Comparison of ENCODE assay signal across 8 mouse cellular contexts in genomic region chr1:161249442-161249841, GRCm38 (mm10). TPM values are rescaled to one million over a fixed set of nuclear protein-coding genes. Genes with fewer than 3 reads are reported as not detected.
DNase-seq lines count a peak whose midpoint lies in the region; ATAC-seq lines count a peak whose summit lies in the region.

No protein-coding gene starts in this region.

- no peaks in the 10 kb centered on the region for H3K9me3 ChIP-seq in heart, embryonic 11.5 days (replicated peaks; ENCODE audit: control insufficient read depth, low read length)
- no peaks in the 10 kb centered on the region for H3K9me3 ChIP-seq in embryonic facial prominence, embryonic 15.5 days (replicated peaks)
- H3K9me3 ChIP-seq in midbrain, embryonic 10.5 days (replicated peaks): no peaks in the 10 kb centered on the region

- intact Hi-C loops in heart, postnatal 36 days (cut with DNase I): loop anchor here (5.0 kb wide), 1 partner anchor 117 kb away; the partner anchor contains the start of gene Klhl20

- ATAC-seq in heart, embryonic 11.5 days (replicated peaks; ENCODE audit: insufficient number of reproducible peaks, low FRiP score, low TSS enrichment): no peak
- no peak for ATAC-seq in embryonic facial prominence, embryonic 15.5 days (ENCODE audit: insufficient number of reproducible peaks, low FRiP score, low TSS enrichment, low read depth)

- H3K27me3 ChIP-seq in heart, embryonic 11.5 days (ENCODE audit: control insufficient read depth, insufficient read depth, low read length): no peaks in the 10 kb centered on the region
- H3K27me3 ChIP-seq in embryonic facial prominence, embryonic 15.5 days: no peaks in the 10 kb centered on the region
- H3K27me3 ChIP-seq in midbrain, embryonic 10.5 days (ENCODE audit: low read depth, poor library complexity, severe bottlenecking): peaks cover 24% of the 10 kb centered on the region

- H3K4me1 ChIP-seq in heart, embryonic 11.5 days (ENCODE audit: control insufficient read depth, insufficient read depth, low read length): peaks cover 17% of the 10 kb centered on the region
- H3K4me1 ChIP-seq in embryonic facial prominence, embryonic 15.5 days: peaks cover 36% of the 10 kb centered on the region
- H3K4me1 ChIP-seq in midbrain, embryonic 10.5 days: peaks cover 43% of the 10 kb centered on the region

- peak overlapping the region; percentile 97 for H3K4me3 ChIP-seq in heart, embryonic 11.5 days (ENCODE audit: low read depth, low read length)
- H3K4me3 ChIP-seq in embryonic facial prominence, embryonic 15.5 days (replicated peaks): peak overlapping the region; percentile 78
- H3K4me3 ChIP-seq in midbrain, embryonic 10.5 days: peak overlapping the region; percentile 88

- H3K36me3 ChIP-seq in heart, embryonic 11.5 days (ENCODE audit: control insufficient read depth, insufficient read depth, low read length): peaks cover 9% of the 10 kb centered on the region
- H3K36me3 ChIP-seq in embryonic facial prominence, embryonic 15.5 days: peaks cover 6% of the 10 kb centered on the region
- H3K36me3 ChIP-seq in midbrain, embryonic 10.5 days: peaks cover 32% of the 10 kb centered on the region

- peak overlapping the region; percentile 97 for H3K9ac ChIP-seq in heart, embryonic 11.5 days (ENCODE audit: low read depth, low read length)
- H3K9ac ChIP-seq in embryonic facial prominence, embryonic 15.5 days: 0 out of 2 replicates have a peak overlapping the region, but pooled peaks have one; percentile 73

- 15% methylated on average over 6 of the region's 6 CpGs for WGBS in heart, embryonic 11.5 days (ENCODE audit: insufficient replicate concordance)
- 25% methylated on average over 6 of the region's 6 CpGs for WGBS in embryonic facial prominence, embryonic 15.5 days
- WGBS in midbrain, embryonic 10.5 days: 59% methylated on average over 6 of the region's 6 CpGs

- H3K27ac ChIP-seq in heart, embryonic 11.5 days (ENCODE audit: low read depth, low read length): peak overlapping the region; percentile 87; the same call in 1 of the 2 replicates
- H3K27ac ChIP-seq in embryonic facial prominence, embryonic 15.5 days (replicated peaks): 0 out of 2 replicates have a peak overlapping the region, but pooled peaks have one; percentile 5
- H3K27ac ChIP-seq in midbrain, embryonic 10.5 days (replicated peaks): peak overlapping the region; percentile 94

- H3K4me2 ChIP-seq in heart, embryonic 11.5 days: peak overlapping the region; percentile 85
- peak overlapping the region; percentile 70 for H3K4me2 ChIP-seq in embryonic facial prominence, embryonic 15.5 days (replicated peaks)

- no peak for DNase-seq in heart, postnatal 36 days
- DNase-seq in kidney, adult 8-10 months: peak; percentile 45 to 59
- no peak for DNase-seq in midbrain, embryonic 10.5 days (ENCODE audit: low spot score)
- no peak for DNase-seq in thymus, postnatal 36 days
- DNase-seq in retina, embryonic 14.5 days (ENCODE audit: low spot score): no peak
- no peak for DNase-seq in spleen, postnatal 36 days (ENCODE audit: low spot score in 2 of 2)

RNA-seq across cellular contexts. Expression of gene Prdx6, which starts 1.6 kb away (rescaled TPM):
- polyA plus RNA-seq in heart, embryonic 11.5 days (2014; fragmentation: Nextera tagmentation; extraction: Ambion mirVana): 446 and 456 TPM in 2 replicates
- 100 to 1,000 TPM; 315 to 316 TPM for total RNA-seq in heart, postnatal 36 days (2021)
- 342 and 372 TPM in 2 replicates for polyA plus RNA-seq in embryonic facial prominence, embryonic 15.5 days (2015; fragmentation: Nextera tagmentation; extraction: Ambion mirVana)
- 419 and 505 TPM in 2 replicates for polyA plus RNA-seq in midbrain, embryonic 10.5 days (2016; fragmentation: Nextera tagmentation; extraction: Ambion mirVana)

Comparison
In these comparisons a context has a peak if more than half of its experiments do, and no peak if none do; other contexts are left out.
1. H3K27ac ChIP-seq: peak in every context shown above with its lines; median percentile 94 in midbrain, embryonic 10.5 days; 87 in heart, embryonic 11.5 days; 5 in embryonic facial prominence, embryonic 15.5 days.
2. DNase-seq: peak in kidney, adult 8-10 months (2 of 2); none in heart, postnatal 36 days (0 of 2), midbrain, embryonic 10.5 days (single experiment), thymus, postnatal 36 days (0 of 2), retina, embryonic 14.5 days (single experiment) and spleen, postnatal 36 days (0 of 2).
3. Peak in every context shown above with its lines, with median percentiles within 50 percentile points of each other: H3K4me3 ChIP-seq.